Mouse (Mus musculus): Measurements from ENCODE around the gene Trpc3. TPM values are rescaled to one million over a fixed set of nuclear protein-coding genes. Genes with fewer than 3 reads are reported as not detected.
"Not testable (repeated sequence)": the region's sequence is repeated elsewhere in the genome, so short reads cannot be mapped to it uniquely, and the experiment has no call there.

The Trpc3 gene
- total RNA-seq, 2 experiments from 2014 or later: 4.8 to 9.7 TPM

DNA sequence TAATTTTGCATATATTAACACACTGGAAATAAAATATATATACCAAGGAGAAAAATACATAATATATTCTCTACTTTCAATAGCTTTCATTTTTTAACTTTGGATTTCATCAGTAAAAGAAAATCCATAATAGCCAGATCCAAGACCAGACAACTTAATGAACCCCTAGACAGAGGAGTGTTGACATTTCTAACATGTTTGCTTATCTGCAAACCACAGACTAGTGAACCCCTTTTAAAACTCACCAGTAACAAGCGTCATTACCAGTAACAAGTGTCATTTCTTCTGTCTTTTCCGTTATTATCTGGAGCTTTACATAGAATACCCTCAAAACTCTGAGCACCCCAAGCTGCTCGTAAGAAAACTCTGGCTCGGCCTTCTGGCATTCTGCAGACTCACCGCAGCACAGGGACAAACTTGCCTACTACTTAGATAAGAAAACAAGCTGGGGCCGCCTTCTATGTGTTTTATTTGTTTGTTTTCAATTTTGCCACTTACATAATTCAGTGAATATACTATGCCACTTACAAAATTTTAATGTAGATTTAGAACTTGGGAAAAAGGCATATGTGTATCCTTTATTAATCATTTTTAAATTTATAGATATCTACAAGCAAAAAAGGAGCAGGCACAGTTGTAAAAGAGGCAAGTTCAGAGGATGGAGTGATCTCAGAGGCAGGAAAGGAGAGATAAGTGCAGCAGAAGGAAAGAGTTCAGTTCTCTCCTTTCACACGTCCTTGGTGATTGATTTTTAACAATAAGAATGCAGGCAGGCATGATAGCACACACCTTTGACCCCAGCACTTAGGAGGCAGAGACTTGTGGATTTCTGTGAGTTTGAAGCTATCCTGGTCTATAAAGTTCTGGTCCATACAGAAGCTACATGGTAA, 83.8 kb downstream of the Trpc3 start:
- no peak for DNase-seq

DNA sequence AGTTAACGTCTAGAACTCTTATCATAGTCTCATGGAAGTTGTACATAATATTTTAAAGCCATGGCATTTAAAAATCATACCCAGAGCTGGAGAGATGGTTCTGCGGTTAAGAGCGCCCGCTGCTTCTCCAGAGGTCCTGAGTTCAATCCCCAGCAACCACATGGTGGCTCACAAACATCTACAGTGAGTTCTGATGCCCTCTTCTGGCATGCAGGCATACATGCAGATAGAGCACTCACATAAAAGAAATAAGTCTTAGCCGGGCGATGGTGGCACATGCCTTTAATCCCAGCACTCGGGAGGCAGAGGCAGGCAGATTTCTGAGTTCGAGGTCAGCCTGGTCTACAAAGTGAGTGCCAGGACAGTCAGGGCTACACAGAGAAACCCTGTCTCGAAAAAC, 90.2 kb downstream of the Trpc3 start:
- not testable (repeated sequence) for DNase-seq

DNA sequence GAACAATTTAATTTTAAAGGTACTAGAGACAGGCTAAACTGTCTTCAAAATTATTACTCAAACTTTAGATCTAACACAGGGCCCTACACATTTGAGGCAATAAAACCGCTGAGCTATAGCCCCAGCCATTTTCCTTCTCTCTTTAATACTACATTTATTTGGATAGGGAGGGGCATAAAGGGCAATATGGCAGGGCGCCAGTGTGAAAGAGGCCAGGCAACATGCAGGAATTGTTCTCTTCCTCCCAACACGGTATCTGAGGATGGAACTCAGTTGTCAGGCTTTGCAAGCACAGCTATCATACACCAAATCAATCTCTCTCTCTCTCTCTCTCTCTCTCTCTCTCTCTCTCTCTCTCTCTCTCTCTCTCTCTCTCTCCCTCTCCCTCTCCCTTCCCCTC, 91.2 kb downstream of the Trpc3 start:
- no peak for DNase-seq

DNA sequence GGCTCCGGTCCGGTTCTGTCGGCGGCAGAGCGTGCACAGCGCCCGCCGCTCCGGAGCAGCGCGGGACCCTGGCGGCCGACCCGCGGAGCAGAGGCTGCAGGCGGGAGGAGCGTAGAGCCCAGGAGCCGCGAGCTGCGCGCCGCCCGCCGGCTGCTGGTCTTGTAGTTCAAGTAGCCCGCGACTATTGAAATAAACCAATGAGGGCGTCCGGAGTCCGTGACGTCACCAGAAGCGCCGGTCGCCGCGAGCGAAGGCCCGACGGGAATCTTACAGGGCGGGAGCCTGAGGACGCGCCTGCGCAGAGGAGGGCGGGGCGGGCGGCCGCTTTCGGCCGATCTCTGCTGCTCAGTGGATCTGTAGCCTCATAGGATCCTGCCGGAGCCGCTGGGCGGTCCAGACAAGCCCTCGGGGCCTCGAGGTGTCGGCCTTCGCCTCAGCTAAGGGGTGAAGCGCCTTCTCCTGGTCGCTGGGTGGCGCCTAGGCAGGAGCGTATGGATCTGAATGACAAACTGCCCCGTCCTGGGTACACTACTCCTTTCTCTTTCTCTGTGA, 118.1 kb downstream of the Trpc3 start, which contains the start of gene Ccna2:
TSS of gene Ccna2 (minus strand) at position 324 of the 552 bp plus-strand sequence.
- DNase-seq: peak; percentile 98 to 99

DNA sequence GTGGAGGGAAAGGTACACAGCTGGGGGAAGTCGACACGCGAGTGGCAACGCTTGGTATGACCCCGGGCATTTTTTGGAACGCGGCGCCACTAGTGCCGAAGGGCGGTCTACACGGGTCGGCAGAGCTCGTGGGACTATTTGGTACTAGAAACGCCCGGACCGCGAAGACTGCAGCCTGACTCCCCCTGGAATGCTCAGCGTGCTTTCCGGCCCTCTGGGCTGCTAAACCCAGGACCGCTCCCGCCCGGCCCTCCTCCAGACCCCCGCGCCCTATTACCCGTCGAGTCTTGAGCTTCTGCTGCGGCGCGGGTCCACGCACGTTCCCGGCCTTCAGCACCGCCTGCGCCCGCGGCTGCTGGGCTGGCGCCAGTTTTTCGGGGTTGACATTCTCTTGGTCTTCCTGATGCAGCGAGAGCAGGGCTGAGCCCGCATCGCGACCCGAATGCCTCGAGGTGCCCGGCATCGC, 118.6 kb downstream of the Trpc3 start:
- no peak for DNase-seq

Other genes with a start within 250 kb of the Trpc3 start
- 100 to 1,000 TPM; 128 to 134 TPM for gene Anxa5, start 214.3 kb downstream of the Trpc3 start, total RNA-seq (2021)
- not detected for gene 1810062G17Rik, start 214.2 kb downstream of the Trpc3 start, total RNA-seq (2021)
- not detected for gene Gm11549, start 168.4 kb downstream of the Trpc3 start, total RNA-seq (2021)
- gene Exosc9, start 137.6 kb downstream of the Trpc3 start, total RNA-seq (2021): 10 to 100 TPM; 19.1 to 19.9 TPM
- under 1 TPM; 0.51 to 0.99 TPM for gene Ccna2, start 118.0 kb downstream of the Trpc3 start, total RNA-seq (2021)
- 1 to 10 TPM; 5.8 to 9.1 TPM for gene Bbs7, start 76.7 kb downstream of the Trpc3 start, total RNA-seq (2021)
- gene 4932438A13Rik, start 172.9 kb upstream of the Trpc3 start, total RNA-seq (2021): 10 to 100 TPM; 48.0 to 57.0 TPM